Mouse (Mus musculus): ENCODE measurements around the gene Cldn7. TPM values are rescaled to one million over a fixed set of nuclear protein-coding genes. Genes with fewer than 3 reads are reported as not detected.

Cldn7 gene
- total RNA-seq, 2 experiments from 2014 or later: not detected

- intact Hi-C loops (cut with DNase I): loop anchor here (5.0 kb wide), 1 partner anchor 281 kb away; the partner anchor contains the start of gene Slc16a11
These were observed 32.8 kb upstream of the Cldn7 start for GRCm38 (mm10) chr11:69931769-69932168.

GRCm38 (mm10) chr11:69932254-69932653 lies 32.3 kb upstream of the Cldn7 start:
- intact Hi-C loops (cut with DNase I): loop anchor here (5.0 kb wide), 1 partner anchor 280 kb away; the partner anchor contains the start of gene Slc16a11
- DNase-seq (ENCODE audit: low spot score in 2 of 2): no peak

More at GRCm38 (mm10) chr11:69931769-69932168, 32.8 kb upstream of the Cldn7 start:
- no peak for DNase-seq (ENCODE audit: low spot score in 2 of 2)

GRCm38 (mm10) chr11:69933066-69933465 lies 31.5 kb upstream of the Cldn7 start:
- intact Hi-C loops (cut with DNase I): loop anchor here (5.0 kb wide), 1 partner anchor 279 kb away; the partner anchor contains the start of gene Slc16a11
- DNase-seq (ENCODE audit: low spot score in 2 of 2): no peak

GRCm38 (mm10) chr11:69934169-69934568 lies 30.4 kb upstream of the Cldn7 start:
- intact Hi-C loops (cut with DNase I): loop anchor here (1.0 to 5.0 kb wide), 3 partner anchors 14 to 278 kb away; partner anchors contain the start of genes Ctdnep1, Slc16a11 and Slc2a4
- DNase-seq (ENCODE audit: low spot score in 2 of 2): peak; percentile 77 to 87

- intact Hi-C loops (cut with DNase I): loop anchor here (1.0 to 5.0 kb wide), 3 partner anchors 14 to 278 kb away; partner anchors contain the start of genes Ctdnep1, Slc16a11 and Slc2a4
- no peak for DNase-seq (ENCODE audit: low spot score in 2 of 2)
These were observed 29.9 kb upstream of the Cldn7 start for GRCm38 (mm10) chr11:69934681-69935080.

- DNase-seq (ENCODE audit: low spot score in 2 of 2): peak; percentile 87 to 93
- intact Hi-C loops (cut with DNase I): loop anchor here (2.0 kb wide), 1 partner anchor 45 kb away; the partner anchor contains the start of gene Ctdnep1
These were observed 29.3 kb upstream of the Cldn7 start, which contains the start of gene Ybx2 for GRCm38 (mm10) chr11:69935137-69935879. TSS of gene Ybx2 (plus strand) at chr11:69935796.

GRCm38 (mm10) chr11:69936156-69936555 lies 28.4 kb upstream of the Cldn7 start:
- DNase-seq (ENCODE audit: low spot score in 2 of 2): no peak
- intact Hi-C loops (cut with DNase I): no loop called here

- intact Hi-C loops (cut with DNase I): no loop called here
- DNase-seq (ENCODE audit: low spot score in 2 of 2): no peak
These were observed 27.7 kb upstream of the Cldn7 start for GRCm38 (mm10) chr11:69936714-69937347.

- peak in 1 of 2 experiments; percentile 5 for DNase-seq (ENCODE audit: low spot score in 2 of 2)
- intact Hi-C loops (cut with DNase I): no loop called here
These were observed 27.2 kb upstream of the Cldn7 start for GRCm38 (mm10) chr11:69937385-69937784.

- intact Hi-C loops (cut with DNase I): no loop called here
- DNase-seq (ENCODE audit: low spot score in 2 of 2): no peak
These were observed 26.7 kb upstream of the Cldn7 start for GRCm38 (mm10) chr11:69937834-69938233.

GRCm38 (mm10) chr11:69938401-69938979 lies 26.1 kb upstream of the Cldn7 start:
- no peak for DNase-seq (ENCODE audit: low spot score in 2 of 2)
- intact Hi-C loops (cut with DNase I): no loop called here

- intact Hi-C loops (cut with DNase I): no loop called here
- no peak for DNase-seq (ENCODE audit: low spot score in 2 of 2)
These were observed 25.4 kb upstream of the Cldn7 start for GRCm38 (mm10) chr11:69939181-69939580.

- intact Hi-C loops (cut with DNase I): no loop called here
These were observed 24.8 kb upstream of the Cldn7 start for GRCm38 (mm10) chr11:69939731-69940130.

GRCm38 (mm10) chr11:69940962-69941361 lies 23.6 kb upstream of the Cldn7 start:
- intact Hi-C loops (cut with DNase I): no loop called here
- no peak for DNase-seq (ENCODE audit: low spot score in 2 of 2)

More at GRCm38 (mm10) chr11:69939731-69940130, 24.8 kb upstream of the Cldn7 start:
- DNase-seq (ENCODE audit: low spot score in 2 of 2): no peak

GRCm38 (mm10) chr11:69945216-69945615 lies 19.4 kb upstream of the Cldn7 start:
- DNase-seq (ENCODE audit: low spot score in 2 of 2): no peak
- intact Hi-C loops (cut with DNase I): no loop called here

- intact Hi-C loops (cut with DNase I): no loop called here
- no peak for DNase-seq (ENCODE audit: low spot score in 2 of 2)
These were observed 18.3 kb upstream of the Cldn7 start for GRCm38 (mm10) chr11:69945997-69946891.

GRCm38 (mm10) chr11:69947337-69948065 lies 17.1 kb upstream of the Cldn7 start:
- no peak for DNase-seq (ENCODE audit: low spot score in 2 of 2)
- intact Hi-C loops (cut with DNase I): loop anchor here (1.0 kb wide), 1 partner anchor 13 kb away; no protein-coding TSS in a partner anchor

- intact Hi-C loops (cut with DNase I): loop anchor here (1.0 kb wide), 1 partner anchor 14 kb away; no protein-coding TSS in a partner anchor
- peak; percentile 23 to 35 for DNase-seq (ENCODE audit: low spot score in 2 of 2)
These were observed 16.4 kb upstream of the Cldn7 start, which contains the start of gene Slc2a4 for GRCm38 (mm10) chr11:69948066-69948762. TSS of gene Slc2a4 (minus strand) at chr11:69948188.
